In the genomic region with DNA sequence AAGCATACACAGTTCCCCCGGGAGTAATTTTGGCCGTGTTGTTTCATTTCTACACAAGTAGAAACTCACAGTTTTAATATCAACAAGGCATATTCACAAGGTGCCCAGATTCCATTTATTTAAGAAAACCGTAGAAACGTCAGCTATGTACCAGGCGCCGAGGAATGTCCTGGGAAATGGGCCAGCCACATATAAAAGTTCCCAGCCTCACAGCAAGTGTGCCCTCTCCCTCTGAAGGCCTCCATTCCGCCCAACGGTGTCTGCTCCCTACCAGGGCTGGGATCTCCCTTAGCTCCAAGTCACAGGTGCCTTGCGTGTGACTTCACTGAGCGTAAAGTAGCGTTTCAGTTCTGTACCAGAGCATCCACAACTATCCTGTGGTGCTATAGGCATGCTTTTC, we compare ENCODE assay signal across 19 mouse cellular contexts.
"Had no signal": no experiment of that assay in that cellular context is flagged by ENCODE, and none has a peak within 500 bp of the region (broad histone marks: within the 10 kb centered on the region; RNA-seq: fewer than 3 reads in every experiment).

No protein-coding gene starts in this region.

- H3K4me2 ChIP-seq: kidney, embryonic 15.5 days; liver, embryonic 13.5 days; midbrain, embryonic 12.5 days; midbrain, embryonic 15.5 days; neural tube, embryonic 12.5 days; neural tube, embryonic 15.5 days had no signal

- ATAC-seq: inflammation-experienced regulatory T-cells, adult 6 months; midbrain, embryonic 15.5 days had no signal

- H3K27me3 ChIP-seq: kidney, embryonic 15.5 days; liver, embryonic 13.5 days; midbrain, embryonic 15.5 days; neural tube, embryonic 12.5 days; neural tube, embryonic 15.5 days had no signal

- H3K9me3 ChIP-seq: kidney, embryonic 15.5 days; liver, embryonic 13.5 days; midbrain, embryonic 12.5 days; midbrain, embryonic 15.5 days; neural tube, embryonic 12.5 days; neural tube, embryonic 15.5 days had no signal

- H3K27ac ChIP-seq: kidney, embryonic 15.5 days; liver, embryonic 13.5 days; macrophage; midbrain, embryonic 12.5 days; midbrain, embryonic 15.5 days; neural tube, embryonic 12.5 days; neural tube, embryonic 15.5 days had no signal

- H3K4me3 ChIP-seq: kidney, embryonic 15.5 days; liver, embryonic 13.5 days; midbrain, embryonic 12.5 days; midbrain, embryonic 15.5 days; neural tube, embryonic 12.5 days; neural tube, embryonic 15.5 days had no signal

- DNase-seq: kidney, adult 11 months; kidney, adult 8-10 months; kidney, postnatal 10 days; kidney, postnatal 36 days; liver, embryonic 13.5 days; lung, adult 2 months; lung, postnatal 10 days; right cerebral cortex, adult 18-20 months; right cerebral cortex, postnatal 14 days; right cerebral cortex, postnatal 4 days; thymus, adult 18-20 months; thymus, postnatal 36 days had no signal

- H3K9ac ChIP-seq: kidney, embryonic 15.5 days; liver, embryonic 13.5 days; midbrain, embryonic 12.5 days; midbrain, embryonic 15.5 days; neural tube, embryonic 12.5 days; neural tube, embryonic 15.5 days had no signal

- H3K4me1 ChIP-seq: liver, embryonic 13.5 days; midbrain, embryonic 12.5 days; midbrain, embryonic 15.5 days had no signal

- H3K36me3 ChIP-seq: kidney, embryonic 15.5 days; liver, embryonic 13.5 days; midbrain, embryonic 12.5 days; midbrain, embryonic 15.5 days; neural tube, embryonic 12.5 days; neural tube, embryonic 15.5 days had no signal
